Mouse (Mus musculus) heart, embryonic 11.5 days (tissue): ENCODE results near the gene Scgb2a2. TPM values are rescaled to one million over a fixed set of nuclear protein-coding genes. Genes with fewer than 3 reads are reported as not detected.
"Not testable (repeated sequence)": the region's sequence is repeated elsewhere in the genome, so short reads cannot be mapped to it uniquely, and the experiment has no call there.

Experiments
- ATAC-seq: fragments of 200-750 bp; cut with Nextera tagmentation; replicated peaks from 2 replicates; pipeline ENCODE4 v1.8.0; 2017; ENCODE audit warnings: moderate library complexity; ENCODE audit not compliant: insufficient number of reproducible peaks, low FRiP score, low TSS enrichment
- H3K27ac ChIP-seq: fragments of 300-500 bp; sonication (generic); 2 replicates; pipeline ENCODE4 v1.5.1; 2014; ENCODE audit warnings: mild to moderate bottlenecking, low read depth, low read length
- H3K27me3 ChIP-seq: fragments of 300-500 bp; sonication (generic); 2 replicates; pipeline ENCODE4 v1.6.1; 2014; ENCODE audit warnings: mild to moderate bottlenecking, low read length, mixed read lengths; ENCODE audit not compliant: control insufficient read depth, insufficient read depth
- H3K36me3 ChIP-seq: fragments of 300-500 bp; sonication (generic); 2 replicates; pipeline ENCODE4 v1.6.1; 2014; ENCODE audit warnings: mild to moderate bottlenecking, low read length, moderate library complexity, mixed read lengths; ENCODE audit not compliant: control insufficient read depth, insufficient read depth
- H3K4me1 ChIP-seq: fragments of 300-500 bp; sonication (generic); 2 replicates; pipeline ENCODE4 v1.6.1; 2014; ENCODE audit warnings: low read length; ENCODE audit not compliant: control insufficient read depth, insufficient read depth
- H3K4me2 ChIP-seq: fragments of 300-500 bp; sonication (generic); 2 replicates; pipeline ENCODE4 v1.6.1; 2014; ENCODE audit warnings: mild to moderate bottlenecking, moderate library complexity
- H3K4me3 ChIP-seq: fragments of 300-500 bp; sonication (generic); 2 replicates; pipeline ENCODE4 v1.5.1; 2014; ENCODE audit warnings: low read depth, low read length
- H3K9ac ChIP-seq: fragments of 300-500 bp; sonication (generic); 2 replicates; pipeline ENCODE4 v1.6.1; 2014; ENCODE audit warnings: mild to moderate bottlenecking, low read depth, low read length, moderate library complexity
- H3K9me3 ChIP-seq: fragments of 300-500 bp; sonication (generic); replicated peaks from 2 replicates; pipeline ENCODE4 v1.6.1; 2016; ENCODE audit warnings: low read length; ENCODE audit not compliant: control insufficient read depth
- WGBS: fragments of 180-500 bp; shearing (Covaris S2); extraction: QIAGEN DNeasy Blood & Tissue Kit; methylation state at CpG from one replicate; pipeline ENCODE4 v1.1.7; 2014; ENCODE audit not compliant: insufficient replicate concordance; 5-methylcytosine and 5-hydroxymethylcytosine counted together
- polyA plus RNA-seq: library from polyadenylated mRNA; unstranded; fragments of >200 nt; fragmentation: Nextera tagmentation; extraction: Ambion mirVana; gene quantifications from 2 replicates; pipeline ENCODE4 v1.2.1, GENCODE M21; 2014

Scgb2a2 gene
- polyA plus RNA-seq, 1 experiment from 2014 or later: not detected

DNA sequence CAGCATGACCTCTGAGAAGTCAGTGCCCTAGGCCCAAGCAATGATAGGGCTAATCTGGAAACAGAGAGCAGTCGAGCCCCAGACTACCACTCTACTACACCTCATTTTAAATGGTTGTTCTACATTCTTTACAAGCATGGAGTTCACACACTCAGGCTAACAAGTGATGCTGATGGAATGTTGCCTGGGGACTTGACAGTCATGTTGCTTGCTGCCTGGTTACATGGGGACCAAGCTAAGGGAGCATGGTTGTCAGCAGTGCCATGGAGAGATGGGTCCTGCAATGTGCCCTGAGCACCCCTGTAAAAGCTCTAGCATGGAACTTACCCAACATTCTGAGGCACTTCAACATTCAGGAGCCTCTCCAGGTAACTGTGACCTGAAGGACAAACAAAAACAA lies 39.0 kb downstream of the Scgb2a2 start:
- H3K36me3 ChIP-seq: peaks cover 43% of the 10 kb centered on the region
- ATAC-seq: no peak
- no peaks in the 10 kb centered on the region for H3K9me3 ChIP-seq
- no peak overlapping the region for H3K4me3 ChIP-seq
- no peak overlapping the region for H3K4me2 ChIP-seq
- H3K27me3 ChIP-seq: no peaks in the 10 kb centered on the region
- no peak overlapping the region for H3K27ac ChIP-seq
- 65% methylated on average over 1 of the region's 1 CpGs for WGBS
- no peaks in the 10 kb centered on the region for H3K4me1 ChIP-seq
- no peak overlapping the region for H3K9ac ChIP-seq

DNA sequence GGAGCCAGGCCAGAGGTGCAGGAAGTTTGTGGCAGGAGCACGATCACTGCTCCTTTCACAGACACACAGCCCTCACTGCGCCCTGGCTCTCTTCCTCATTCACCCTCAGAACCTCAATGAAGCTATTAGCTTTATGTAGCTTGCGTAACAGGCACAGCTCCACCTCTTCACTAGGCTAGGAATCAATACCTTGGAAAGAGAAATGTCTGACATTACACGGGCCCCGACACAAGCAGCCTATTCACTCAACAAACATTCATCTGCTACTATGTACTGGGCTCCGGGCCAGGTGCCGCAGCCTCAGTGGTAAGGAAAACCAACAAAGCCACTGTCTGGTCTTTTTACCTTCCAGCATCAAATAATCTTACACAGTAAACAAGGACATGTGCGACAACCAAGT lies 39.4 kb downstream of the Scgb2a2 start:
- no peaks in the 10 kb centered on the region for H3K27me3 ChIP-seq
- H3K4me1 ChIP-seq: no peaks in the 10 kb centered on the region
- no peaks in the 10 kb centered on the region for H3K9me3 ChIP-seq
- WGBS: 94% methylated on average over 8 of the region's 8 CpGs
- no peak overlapping the region for H3K27ac ChIP-seq
- no peak overlapping the region for H3K9ac ChIP-seq
- H3K4me3 ChIP-seq: no peak overlapping the region
- H3K4me2 ChIP-seq: no peak overlapping the region
- peaks cover 45% of the 10 kb centered on the region for H3K36me3 ChIP-seq
- ATAC-seq: no peak

GRCm38 (mm10) chr19:9896067-9896466 lies 48.7 kb downstream of the Scgb2a2 start:
- ATAC-seq: no peak
- Histone ChIP-seq H3K9ac (no peak overlapping the region), H3K4me1 (peaks cover 21% of the 10 kb centered on the region), H3K4me2 (peak overlapping the region; percentile 37), H3K27me3 (no peaks in the 10 kb centered on the region), H3K27ac (no peak overlapping the region), H3K36me3 (peaks cover 26% of the 10 kb centered on the region), H3K4me3 (no peak overlapping the region), H3K9me3 (no peaks in the 10 kb centered on the region)
- WGBS: 61% methylated on average over 5 of the region's 5 CpGs

DNA sequence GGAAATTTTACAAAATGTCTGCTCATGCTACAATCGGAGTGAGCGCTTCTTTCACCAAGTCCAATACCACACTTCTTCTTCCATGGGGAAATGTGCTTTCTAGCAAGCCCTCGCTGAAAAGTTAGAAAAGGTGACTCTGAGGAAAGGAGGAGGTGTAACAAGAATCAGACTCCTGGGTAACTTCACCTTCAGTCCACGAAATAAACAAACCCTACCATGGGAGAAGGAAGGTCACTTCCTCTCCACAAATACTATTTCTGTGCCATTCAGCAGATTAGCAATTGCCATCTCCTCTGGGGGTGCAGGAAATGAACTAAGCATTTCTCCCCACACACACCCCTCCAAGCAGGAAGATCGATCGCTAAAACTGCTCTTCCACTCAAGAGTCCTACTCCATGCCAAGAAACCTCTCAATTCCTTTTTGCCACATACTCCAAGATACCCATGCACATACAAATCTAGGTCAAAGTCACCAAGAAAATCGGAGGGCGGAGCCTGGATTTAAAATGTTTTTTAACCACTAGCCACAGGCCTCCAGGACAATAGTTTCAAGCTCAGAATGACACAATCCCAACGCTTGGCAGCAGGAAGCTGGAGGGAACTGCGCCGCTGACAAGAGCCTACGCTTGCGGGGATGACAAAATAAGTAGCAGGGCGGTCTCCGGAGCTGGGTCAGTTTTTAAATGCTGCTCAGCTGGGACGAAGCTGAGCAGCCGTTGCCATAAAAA lies 51.1 kb downstream of the Scgb2a2 start:
- Histone ChIP-seq H3K9ac (peak overlapping the region; percentile 91), H3K9me3 (no peaks in the 10 kb centered on the region), H3K36me3 (peaks cover 9% of the 10 kb centered on the region), H3K27me3 (no peaks in the 10 kb centered on the region), H3K4me2 (peak overlapping the region; percentile 83), H3K4me3 (peak overlapping the region; percentile 95), H3K4me1 (peaks cover 21% of the 10 kb centered on the region), H3K27ac (peak overlapping the region; percentile 87)
- no peak for ATAC-seq
- 10% methylated on average over 17 of the region's 17 CpGs for WGBS

GRCm38 (mm10) chr19:9899072-9899779 lies 51.9 kb downstream of the Scgb2a2 start, which contains the start of gene Incenp:
TSS of gene Incenp (minus strand) at chr19:9899551.
- H3K27me3 ChIP-seq: no peaks in the 10 kb centered on the region
- peaks cover 5% of the 10 kb centered on the region; the same call in 1 of the 2 replicates for H3K36me3 ChIP-seq
- H3K4me2 ChIP-seq: peak within 1 kb of the TSS; percentile 83
- no peaks in the 10 kb centered on the region for H3K9me3 ChIP-seq
- H3K27ac ChIP-seq: peak within 1 kb of the TSS; percentile 92
- under 1% methylated on average over 58 of the region's 58 CpGs for WGBS
- peak; percentile 94 for ATAC-seq
- peak within 1 kb of the TSS; percentile 91 for H3K9ac ChIP-seq
- peak within 1 kb of the TSS; percentile 95 for H3K4me3 ChIP-seq
- peaks cover 21% of the 10 kb centered on the region for H3K4me1 ChIP-seq

- 10% methylated on average over 10 of the region's 10 CpGs for WGBS
- ATAC-seq: peak; percentile 46
- H3K4me2 ChIP-seq: peak overlapping the region; percentile 71
These were observed 52.4 kb downstream of the Scgb2a2 start for GRCm38 (mm10) chr19:9899780-9900146.

GRCm38 (mm10) chr19:9900696-9901095 lies 53.3 kb downstream of the Scgb2a2 start:
- not testable (repeated sequence) for H3K27me3 ChIP-seq

More at GRCm38 (mm10) chr19:9899780-9900146, 52.4 kb downstream of the Scgb2a2 start:
- H3K27me3 ChIP-seq: no peaks in the 10 kb centered on the region
- H3K36me3 ChIP-seq: peaks cover 5% of the 10 kb centered on the region; the same call in 1 of the 2 replicates
- H3K4me1 ChIP-seq: peaks cover 21% of the 10 kb centered on the region
- H3K9me3 ChIP-seq: no peaks in the 10 kb centered on the region
- H3K4me3 ChIP-seq: peak overlapping the region; percentile 95
- peak overlapping the region; percentile 92 for H3K27ac ChIP-seq
- peak overlapping the region; percentile 77 for H3K9ac ChIP-seq

More at GRCm38 (mm10) chr19:9900696-9901095, 53.3 kb downstream of the Scgb2a2 start:
- Histone ChIP-seq H3K4me3 (peak overlapping the region; percentile 95; the same call in 1 of the 2 replicates), H3K4me2 (peak overlapping the region; percentile 71), H3K4me1 (peaks cover 21% of the 10 kb centered on the region)
- not testable (repeated sequence) for H3K36me3 ChIP-seq, H3K9me3 ChIP-seq, H3K27ac ChIP-seq, ATAC-seq, H3K9ac ChIP-seq
- WGBS: 88% methylated on average over 2 of the region's 2 CpGs
